Mouse (Mus musculus) liver, embryonic 14.5 days (tissue): ENCODE measurements around the gene Lhfpl3. TPM values are rescaled to one million over a fixed set of nuclear protein-coding genes. Genes with fewer than 3 reads are reported as not detected.
A peak's percentile ranks its signal among the peaks of the same experiment; 100 is the strongest.

Experiments
- ATAC-seq: fragments of 200-750 bp; cut with Nextera tagmentation; 2 replicates; pipeline ENCODE4 v1.8.0; 2017; ENCODE audit warnings: moderate number of reproducible peaks, mild to moderate bottlenecking, moderate library complexity; ENCODE audit not compliant: insufficient read depth
- DNase-seq, 3 experiments: peaks; one replicate each; pipeline ENCODE4 v3.0.0-alpha.2; 2012 to 2013; ENCODE audit warnings: low read depth in 3 of 3, low spot score in 3 of 3
- H3K27ac ChIP-seq: fragments of 300-500 bp; sonication (generic); 2 replicates; pipeline ENCODE4 v1.5.1; 2014; ENCODE audit warnings: moderate library complexity, mild to moderate bottlenecking, control low read depth, inconsistent platforms
- H3K27me3 ChIP-seq: fragments of 300-500 bp; sonication (generic); 2 replicates; pipeline ENCODE4 v1.6.1; 2014; ENCODE audit warnings: mild to moderate bottlenecking, low read length, moderate library complexity; ENCODE audit not compliant: control insufficient read depth, insufficient read depth
- H3K36me3 ChIP-seq: fragments of 300-500 bp; sonication (generic); replicated peaks from 2 replicates; pipeline ENCODE4 v1.6.1; 2014; ENCODE audit warnings: low read depth; ENCODE audit not compliant: control insufficient read depth, insufficient read depth
- H3K4me1 ChIP-seq, 2 experiments: fragments of 200-500 bp in 1 of 2; fragments of 300-500 bp in 1 of 2; sonication (generic) in 1 of 2; replicated peaks; 2 replicates each; pipeline ENCODE4 v1.6.1; 2012 to 2014; ENCODE audit warnings: antibody characterized with exemption in 1 of 2, inconsistent platforms in 1 of 2, low read length in 1 of 2; ENCODE audit not compliant: control insufficient read depth in 2 of 2, insufficient read depth in 2 of 2
- H3K4me2 ChIP-seq: fragments of 300-500 bp; sonication (generic); 2 replicates; pipeline ENCODE4 v1.6.1; 2014; ENCODE audit warnings: low read depth, mild to moderate bottlenecking, control low read depth, moderate library complexity
- H3K4me3 ChIP-seq, 2 experiments: fragments of 200-500 bp in 1 of 2; fragments of 300-500 bp in 1 of 2; sonication (generic) in 1 of 2; 2 replicates each; pipeline ENCODE4 v1.5.1; 2012 to 2014; ENCODE audit warnings: low read depth in 2 of 2, low read length in 2 of 2, mild to moderate bottlenecking in 2 of 2, control low read depth in 1 of 2, inconsistent platforms in 1 of 2, moderate library complexity in 1 of 2; ENCODE audit not compliant: insufficient read depth in 1 of 2
- H3K9ac ChIP-seq: fragments of 300-500 bp; sonication (generic); replicated peaks from 2 replicates; pipeline ENCODE4 v1.6.1; 2014; ENCODE audit warnings: mild to moderate bottlenecking, control low read depth, moderate library complexity
- H3K9me3 ChIP-seq: fragments of 300-500 bp; sonication (generic); 2 replicates; pipeline ENCODE4 v1.6.1; 2016; ENCODE audit warnings: low read length, mixed read lengths; ENCODE audit not compliant: control insufficient read depth
- CTCF ChIP-seq: IDR thresholded peaks from 2 replicates; pipeline ENCODE4 v1.5.1; 2016; ENCODE audit warnings: antibody characterized with exemption, low read depth, control low read depth
- EP300 ChIP-seq: IDR thresholded peaks from 2 replicates; pipeline ENCODE4 v1.6.1; 2016; ENCODE audit warnings: antibody characterized with exemption, low read depth
- WGBS: fragments of 180-500 bp; shearing (Covaris S2); extraction: QIAGEN DNeasy Blood & Tissue Kit; methylation state at CpG from one replicate; pipeline ENCODE4 v1.1.7; 2014; ENCODE audit not compliant: insufficient replicate concordance; 5-methylcytosine and 5-hydroxymethylcytosine counted together
- polyA plus RNA-seq, 2 experiments: library from polyadenylated mRNA; depleted of rRNA in 1 of 2; stranded (reverse) in 1 of 2; unstranded in 1 of 2; fragments of >200 nt; fragmentation: Nextera tagmentation in 1 of 2; extraction: Ambion mirVana in 1 of 2; gene quantifications; 2 replicates each; pipeline versions ENCODE4 v1.2.1 to v1.2.3; 2012 to 2014

Gene Lhfpl3
- polyA plus RNA-seq, 2 experiments = 0.01 TPM; not detected in 1

- no peaks in the 10 kb centered on the region for H3K36me3 ChIP-seq
- no peaks in the 10 kb centered on the region for H3K9me3 ChIP-seq
- no peak overlapping the region for H3K27ac ChIP-seq
- no peak overlapping the region for H3K9ac ChIP-seq
- no peak for DNase-seq
- no peak overlapping the region for H3K4me3 ChIP-seq
- no peak for ATAC-seq
- no peaks in the 10 kb centered on the region for H3K4me1 ChIP-seq
- H3K4me2 ChIP-seq = no peak overlapping the region
- H3K27me3 ChIP-seq = no peaks in the 10 kb centered on the region
- 31% methylated on average over 8 of the region's 8 CpGs for WGBS
- TF ChIP-seq CTCF = no peak
- no peak for TF ChIP-seq EP300
Observed at GRCm38 (mm10) chr5:23225621-23226020, 479.8 kb downstream of the Lhfpl3 start.

GRCm38 (mm10) chr5:23226753-23227152 lies 480.9 kb downstream of the Lhfpl3 start:
- H3K9me3 ChIP-seq = no peaks in the 10 kb centered on the region
- no peaks in the 10 kb centered on the region for H3K27me3 ChIP-seq
- no peak overlapping the region for H3K4me2 ChIP-seq
- DNase-seq (no peak), ATAC-seq (no peak)
- H3K36me3 ChIP-seq = no peaks in the 10 kb centered on the region
- no peaks in the 10 kb centered on the region for H3K4me1 ChIP-seq
- no peak overlapping the region for H3K9ac ChIP-seq
- no peak overlapping the region for H3K4me3 ChIP-seq
- no peak overlapping the region for H3K27ac ChIP-seq
- no peak for TF ChIP-seq EP300
- no peak for TF ChIP-seq CTCF
- WGBS = 40% methylated on average over 3 of the region's 3 CpGs

GRCm38 (mm10) chr5:23246974-23247373 lies 501.1 kb downstream of the Lhfpl3 start:
- no peak overlapping the region for H3K4me2 ChIP-seq
- ATAC-seq (no peak), DNase-seq (no peak)
- TF ChIP-seq CTCF = peak; percentile 72
- no peak for TF ChIP-seq EP300
- no peak overlapping the region for H3K27ac ChIP-seq
- H3K27me3 ChIP-seq = no peaks in the 10 kb centered on the region
- H3K9me3 ChIP-seq = no peaks in the 10 kb centered on the region
- no peaks in the 10 kb centered on the region for H3K36me3 ChIP-seq
- no peak overlapping the region for H3K4me3 ChIP-seq
- H3K9ac ChIP-seq = no peak overlapping the region
- WGBS = 34% methylated on average over 4 of the region's 4 CpGs
- no peaks in the 10 kb centered on the region; a peak in 1 of 4 replicates for H3K4me1 ChIP-seq

GRCm38 (mm10) chr5:23247784-23248183 lies 501.9 kb downstream of the Lhfpl3 start:
- no peak for DNase-seq
- WGBS = 58% methylated on average over 1 of the region's 1 CpGs
- Histone ChIP-seq H3K27ac (no peak overlapping the region), H3K27me3 (no peaks in the 10 kb centered on the region), H3K9me3 (no peaks in the 10 kb centered on the region), H3K9ac (no peak overlapping the region), H3K36me3 (no peaks in the 10 kb centered on the region), H3K4me2 (no peak overlapping the region), H3K4me1 (no peaks in the 10 kb centered on the region; a peak in 1 of 4 replicates), H3K4me3 (no peak overlapping the region)
- TF ChIP-seq CTCF = no peak
- TF ChIP-seq EP300 = no peak
- ATAC-seq = no peak

GRCm38 (mm10) chr5:23248303-23248702 lies 502.4 kb downstream of the Lhfpl3 start:
- no peak overlapping the region for H3K9ac ChIP-seq
- H3K27me3 ChIP-seq = no peaks in the 10 kb centered on the region
- ATAC-seq (no peak), DNase-seq (no peak)
- no peak overlapping the region for H3K27ac ChIP-seq
- H3K4me2 ChIP-seq = no peak overlapping the region
- H3K4me1 ChIP-seq = no peaks in the 10 kb centered on the region; a peak in 1 of 4 replicates
- no peaks in the 10 kb centered on the region for H3K9me3 ChIP-seq
- TF ChIP-seq CTCF = no peak
- no peak for TF ChIP-seq EP300
- H3K4me3 ChIP-seq = no peak overlapping the region
- no peaks in the 10 kb centered on the region for H3K36me3 ChIP-seq
